Mouse (Mus musculus): Measurements from ENCODE around the gene Cd80. TPM values are rescaled to one million over a fixed set of nuclear protein-coding genes. Genes with fewer than 3 reads are reported as not detected.
A peak's percentile ranks its signal among the peaks of the same experiment; 100 is the strongest.

Gene Cd80
- polyA plus RNA-seq, 1 experiment from 2014 or later: 0.23 TPM

GRCm38 (mm10) chr16:38482780-38483562 lies 27.6 kb downstream of the Cd80 start:
- no peaks in the 10 kb centered on the region for H3K36me3 ChIP-seq
- peak; percentile 22 for DNase-seq (ENCODE audit: low spot score)
- peak overlapping the region; percentile 48 for H3K4me3 ChIP-seq
- peaks cover 12% of the 10 kb centered on the region for H3K4me1 ChIP-seq
- no peaks in the 10 kb centered on the region for H3K9me3 ChIP-seq (replicated peaks)
- H3K27me3 ChIP-seq (ENCODE audit: low read depth, poor library complexity, severe bottlenecking): peaks cover 34% of the 10 kb centered on the region
- H3K27ac ChIP-seq (replicated peaks): no peak overlapping the region
- WGBS: 22% methylated on average over 32 of the region's 32 CpGs

- peak overlapping the region; percentile 48 for H3K4me3 ChIP-seq
- peaks cover 34% of the 10 kb centered on the region for H3K27me3 ChIP-seq (ENCODE audit: low read depth, poor library complexity, severe bottlenecking)
- H3K27ac ChIP-seq (replicated peaks): no peak overlapping the region
- 38% methylated on average over 42 of the region's 42 CpGs for WGBS
- peak; percentile 18 for DNase-seq (ENCODE audit: low spot score)
- H3K9me3 ChIP-seq (replicated peaks): no peaks in the 10 kb centered on the region
- peaks cover 12% of the 10 kb centered on the region for H3K4me1 ChIP-seq
- H3K36me3 ChIP-seq: no peaks in the 10 kb centered on the region
These were observed 28.4 kb downstream of the Cd80 start for GRCm38 (mm10) chr16:38483582-38484309.

GRCm38 (mm10) chr16:38492551-38492950 lies 37.2 kb downstream of the Cd80 start:
- Histone ChIP-seq H3K9me3 (replicated peaks) (no peaks in the 10 kb centered on the region), H3K27ac (replicated peaks) (no peak overlapping the region), H3K27me3 (ENCODE audit: low read depth, poor library complexity, severe bottlenecking) (no peaks in the 10 kb centered on the region), H3K4me1 (no peaks in the 10 kb centered on the region), H3K4me3 (no peak overlapping the region), H3K36me3 (peaks cover 14% of the 10 kb centered on the region)
- 84% methylated on average over 3 of the region's 3 CpGs for WGBS
- no peak for DNase-seq (ENCODE audit: low spot score)

GRCm38 (mm10) chr16:38493890-38494289 lies 38.5 kb downstream of the Cd80 start:
- Histone ChIP-seq H3K27me3 (ENCODE audit: low read depth, poor library complexity, severe bottlenecking) (no peaks in the 10 kb centered on the region), H3K27ac (replicated peaks) (no peak overlapping the region), H3K36me3 (peaks cover 27% of the 10 kb centered on the region), H3K9me3 (replicated peaks) (no peaks in the 10 kb centered on the region), H3K4me3 (no peak overlapping the region), H3K4me1 (no peaks in the 10 kb centered on the region)
- no peak for DNase-seq (ENCODE audit: low spot score)
- 89% methylated on average over 10 of the region's 10 CpGs for WGBS

- Histone ChIP-seq H3K4me3 (no peak overlapping the region), H3K27me3 (ENCODE audit: low read depth, poor library complexity, severe bottlenecking) (no peaks in the 10 kb centered on the region), H3K9me3 (replicated peaks) (no peaks in the 10 kb centered on the region), H3K27ac (replicated peaks) (no peak overlapping the region), H3K4me1 (no peaks in the 10 kb centered on the region), H3K36me3 (peaks cover 55% of the 10 kb centered on the region)
- DNase-seq (ENCODE audit: low spot score): no peak
- 89% methylated on average over 7 of the region's 7 CpGs for WGBS
These were observed 41.3 kb downstream of the Cd80 start for GRCm38 (mm10) chr16:38496604-38497140.

GRCm38 (mm10) chr16:38502469-38502868 lies 47.1 kb downstream of the Cd80 start:
- no peak for DNase-seq (ENCODE audit: low spot score)
- Histone ChIP-seq H3K9me3 (replicated peaks) (no peaks in the 10 kb centered on the region), H3K36me3 (peaks cover 93% of the 10 kb centered on the region), H3K4me1 (no peaks in the 10 kb centered on the region), H3K27ac (replicated peaks) (no peak overlapping the region), H3K4me3 (no peak overlapping the region), H3K27me3 (ENCODE audit: low read depth, poor library complexity, severe bottlenecking) (no peaks in the 10 kb centered on the region)
- WGBS: 93% methylated on average over 10 of the region's 10 CpGs

- Histone ChIP-seq H3K36me3 (peaks cover 93% of the 10 kb centered on the region), H3K27me3 (ENCODE audit: low read depth, poor library complexity, severe bottlenecking) (no peaks in the 10 kb centered on the region), H3K27ac (replicated peaks) (no peak overlapping the region), H3K4me1 (no peaks in the 10 kb centered on the region), H3K4me3 (no peak overlapping the region), H3K9me3 (replicated peaks) (no peaks in the 10 kb centered on the region)
- no peak for DNase-seq (ENCODE audit: low spot score)
- WGBS: 89% methylated on average over 4 of the region's 4 CpGs
These were observed 48.2 kb downstream of the Cd80 start for GRCm38 (mm10) chr16:38503528-38503927.

- Histone ChIP-seq H3K4me3 (no peak overlapping the region), H3K4me1 (no peaks in the 10 kb centered on the region), H3K9me3 (replicated peaks) (no peaks in the 10 kb centered on the region), H3K27ac (replicated peaks) (no peak overlapping the region), H3K36me3 (peaks cover 89% of the 10 kb centered on the region), H3K27me3 (ENCODE audit: low read depth, poor library complexity, severe bottlenecking) (no peaks in the 10 kb centered on the region)
- peak; percentile 55 for DNase-seq (ENCODE audit: low spot score)
- WGBS: 71% methylated on average over 4 of the region's 4 CpGs
These were observed 50.8 kb downstream of the Cd80 start for GRCm38 (mm10) chr16:38506041-38506634.

GRCm38 (mm10) chr16:38510846-38511245 lies 55.5 kb downstream of the Cd80 start:
- 95% methylated on average over 2 of the region's 2 CpGs for WGBS

GRCm38 (mm10) chr16:38519140-38519539 lies 63.8 kb downstream of the Cd80 start:
- no peak for DNase-seq (ENCODE audit: low spot score)
- no peaks in the 10 kb centered on the region for H3K9me3 ChIP-seq (replicated peaks)
- no peak overlapping the region for H3K27ac ChIP-seq (replicated peaks)
- no peak overlapping the region for H3K4me3 ChIP-seq
- H3K27me3 ChIP-seq (ENCODE audit: low read depth, poor library complexity, severe bottlenecking): no peaks in the 10 kb centered on the region
- peaks cover 49% of the 10 kb centered on the region for H3K36me3 ChIP-seq
- H3K4me1 ChIP-seq: peaks cover 19% of the 10 kb centered on the region
- WGBS: 99% methylated on average over 2 of the region's 2 CpGs

More at GRCm38 (mm10) chr16:38510846-38511245, 55.5 kb downstream of the Cd80 start:
- Histone ChIP-seq H3K27ac (replicated peaks) (no peak overlapping the region), H3K4me1 (no peaks in the 10 kb centered on the region), H3K27me3 (ENCODE audit: low read depth, poor library complexity, severe bottlenecking) (no peaks in the 10 kb centered on the region), H3K9me3 (replicated peaks) (no peaks in the 10 kb centered on the region), H3K36me3 (peaks cover 89% of the 10 kb centered on the region), H3K4me3 (no peak overlapping the region)
- DNase-seq (ENCODE audit: low spot score): no peak

GRCm38 (mm10) chr16:38521211-38521987 lies 66.0 kb downstream of the Cd80 start:
- peak overlapping the region; percentile 91; the same call in 1 of the 2 replicates for H3K27ac ChIP-seq (replicated peaks)
- H3K36me3 ChIP-seq: peaks cover 51% of the 10 kb centered on the region
- H3K4me1 ChIP-seq: peaks cover 19% of the 10 kb centered on the region
- no peaks in the 10 kb centered on the region for H3K9me3 ChIP-seq (replicated peaks)
- DNase-seq (ENCODE audit: low spot score): no peak
- no peaks in the 10 kb centered on the region for H3K27me3 ChIP-seq (ENCODE audit: low read depth, poor library complexity, severe bottlenecking)
- peak overlapping the region; percentile 74 for H3K4me3 ChIP-seq
- whole genome bisulfite sequencing: 41% methylated on average over 8 of the region's 8 CpGs
